Mouse (Mus musculus): Measurements from ENCODE around the gene Tmem41a. TPM values are rescaled to one million over a fixed set of nuclear protein-coding genes. Genes with fewer than 3 reads are reported as not detected.
A peak's percentile ranks its signal among the peaks of the same experiment; 100 is the strongest.
"Not testable (repeated sequence)": the region's sequence is repeated elsewhere in the genome, so short reads cannot be mapped to it uniquely, and the experiment has no call there.

The Tmem41a gene
- polyA plus RNA-seq, 1 experiment from 2014 or later, result 53.6 TPM

DNA sequence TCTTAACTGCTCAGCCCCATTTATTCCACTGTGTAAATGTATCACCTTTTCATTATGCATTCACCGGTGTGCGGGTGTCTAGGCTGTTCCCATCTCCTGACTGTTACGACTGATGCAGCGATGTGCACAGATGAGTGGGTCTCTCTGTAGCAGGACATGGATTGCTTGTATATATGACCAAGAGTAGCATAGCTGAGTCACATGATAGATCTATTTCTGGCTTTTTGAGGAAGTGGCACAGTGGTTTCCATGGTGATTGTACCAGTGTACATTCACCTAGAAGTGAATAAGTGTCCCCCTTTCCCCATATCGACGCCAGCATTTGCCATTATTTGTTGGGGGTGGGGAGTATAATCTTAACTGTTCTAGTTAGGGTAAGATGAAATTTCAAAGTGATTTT is 34.0 kb downstream of the Tmem41a start:
- WGBS, result 86% methylated on average over 6 of the region's 6 CpGs

GRCm38 (mm10) chr16:21908906-21909305 is 38.4 kb downstream of the Tmem41a start:
- H3K4me2 ChIP-seq (ENCODE audit: low read length); ATAC-seq; H3K9ac ChIP-seq (ENCODE audit: low read depth, low read length); H3K27ac ChIP-seq (ENCODE audit: low read depth, low read length); H3K27me3 ChIP-seq (replicated peaks; ENCODE audit: control insufficient read depth, insufficient read depth, low read length); H3K4me3 ChIP-seq (ENCODE audit: low read length); H3K9me3 ChIP-seq (ENCODE audit: control insufficient read depth, low read length); H3K4me1 ChIP-seq (ENCODE audit: control insufficient read depth, insufficient read depth, low read depth, low read length): not testable (repeated sequence)
- 37% methylated on average over 6 of the region's 8 CpGs for WGBS
- peaks cover 18% of the 10 kb centered on the region for H3K36me3 ChIP-seq (ENCODE audit: control insufficient read depth, insufficient read depth, low read length)

More for the DNA sequence above, 34.0 kb downstream of the Tmem41a start:
- ATAC-seq, result no peak
- H3K9me3 ChIP-seq (ENCODE audit: control insufficient read depth, low read length), result no peaks in the 10 kb centered on the region
- peaks cover 19% of the 10 kb centered on the region for H3K36me3 ChIP-seq (ENCODE audit: control insufficient read depth, insufficient read depth, low read length)
- H3K4me2 ChIP-seq (ENCODE audit: low read length), result no peak overlapping the region
- no peak overlapping the region for H3K9ac ChIP-seq (ENCODE audit: low read depth, low read length)
- no peak overlapping the region for H3K27ac ChIP-seq (ENCODE audit: low read depth, low read length)
- H3K27me3 ChIP-seq (replicated peaks; ENCODE audit: control insufficient read depth, insufficient read depth, low read length), result no peaks in the 10 kb centered on the region
- no peak overlapping the region for H3K4me3 ChIP-seq (ENCODE audit: low read length)
- no peaks in the 10 kb centered on the region for H3K4me1 ChIP-seq (ENCODE audit: control insufficient read depth, insufficient read depth, low read depth, low read length)

- Histone ChIP-seq H3K27me3 (replicated peaks; ENCODE audit: control insufficient read depth, insufficient read depth, low read length) (no peaks in the 10 kb centered on the region), H3K36me3 (ENCODE audit: control insufficient read depth, insufficient read depth, low read length) (peaks cover 17% of the 10 kb centered on the region), H3K9ac (ENCODE audit: low read depth, low read length) (no peak overlapping the region), H3K4me1 (ENCODE audit: control insufficient read depth, insufficient read depth, low read depth, low read length) (no peaks in the 10 kb centered on the region), H3K27ac (ENCODE audit: low read depth, low read length) (no peak overlapping the region), H3K9me3 (ENCODE audit: control insufficient read depth, low read length) (no peaks in the 10 kb centered on the region), H3K4me3 (ENCODE audit: low read length) (no peak overlapping the region), H3K4me2 (ENCODE audit: low read length) (no peak overlapping the region)
- 98% methylated on average over 6 of the region's 6 CpGs for WGBS
- no peak for ATAC-seq
Measured at GRCm38 (mm10) chr16:21906902-21907301, 40.5 kb downstream of the Tmem41a start.

DNA sequence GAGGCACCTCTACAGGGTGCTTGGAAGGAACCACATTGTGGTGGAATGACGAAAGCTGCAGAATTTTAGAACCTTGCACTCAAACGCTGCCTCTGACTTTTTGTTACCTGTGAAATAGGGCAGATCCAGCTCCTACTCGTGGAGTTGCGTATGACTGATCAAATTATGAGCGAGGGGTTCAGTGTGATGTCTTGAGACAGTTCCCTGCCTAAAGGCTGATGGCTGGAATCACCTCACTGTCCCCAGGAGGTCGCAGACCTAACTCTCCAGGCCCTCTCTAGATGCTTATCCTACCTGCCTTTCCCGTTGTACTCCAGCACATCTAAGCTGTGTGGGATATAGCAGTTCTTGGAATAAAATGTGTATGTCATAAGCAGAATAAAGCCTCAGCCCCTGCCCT is 41.4 kb downstream of the Tmem41a start:
- no peak overlapping the region for H3K4me2 ChIP-seq (ENCODE audit: low read length)
- no peak for ATAC-seq
- H3K9ac ChIP-seq (ENCODE audit: low read depth, low read length), result no peak overlapping the region
- peaks cover 15% of the 10 kb centered on the region for H3K36me3 ChIP-seq (ENCODE audit: control insufficient read depth, insufficient read depth, low read length)
- no peak overlapping the region for H3K4me3 ChIP-seq (ENCODE audit: low read length)
- no peaks in the 10 kb centered on the region for H3K9me3 ChIP-seq (ENCODE audit: control insufficient read depth, low read length)
- 92% methylated on average over 7 of the region's 7 CpGs for WGBS
- H3K27ac ChIP-seq (ENCODE audit: low read depth, low read length), result no peak overlapping the region
- H3K4me1 ChIP-seq (ENCODE audit: control insufficient read depth, insufficient read depth, low read depth, low read length), result no peaks in the 10 kb centered on the region
- no peaks in the 10 kb centered on the region for H3K27me3 ChIP-seq (replicated peaks; ENCODE audit: control insufficient read depth, insufficient read depth, low read length)

GRCm38 (mm10) chr16:21904636-21905035 is 42.7 kb downstream of the Tmem41a start:
- Histone ChIP-seq H3K27me3 (replicated peaks; ENCODE audit: control insufficient read depth, insufficient read depth, low read length) (no peaks in the 10 kb centered on the region), H3K27ac (ENCODE audit: low read depth, low read length) (no peak overlapping the region), H3K9me3 (ENCODE audit: control insufficient read depth, low read length) (no peaks in the 10 kb centered on the region), H3K4me2 (ENCODE audit: low read length) (no peak overlapping the region), H3K4me3 (ENCODE audit: low read length) (no peak overlapping the region), H3K9ac (ENCODE audit: low read depth, low read length) (no peak overlapping the region), H3K4me1 (ENCODE audit: control insufficient read depth, insufficient read depth, low read depth, low read length) (no peaks in the 10 kb centered on the region), H3K36me3 (ENCODE audit: control insufficient read depth, insufficient read depth, low read length) (peaks cover 14% of the 10 kb centered on the region)
- no peak for ATAC-seq
- 90% methylated on average over 10 of the region's 10 CpGs for WGBS

- Histone ChIP-seq H3K4me1 (ENCODE audit: control insufficient read depth, insufficient read depth, low read depth, low read length) (no peaks in the 10 kb centered on the region), H3K27me3 (replicated peaks; ENCODE audit: control insufficient read depth, insufficient read depth, low read length) (no peaks in the 10 kb centered on the region), H3K4me3 (ENCODE audit: low read length) (no peak overlapping the region), H3K27ac (ENCODE audit: low read depth, low read length) (no peak overlapping the region), H3K36me3 (ENCODE audit: control insufficient read depth, insufficient read depth, low read length) (peaks cover 8% of the 10 kb centered on the region), H3K9ac (ENCODE audit: low read depth, low read length) (no peak overlapping the region), H3K4me2 (ENCODE audit: low read length) (no peak overlapping the region), H3K9me3 (ENCODE audit: control insufficient read depth, low read length) (no peaks in the 10 kb centered on the region)
- no peak for ATAC-seq
- WGBS, result 83% methylated on average over 5 of the region's 5 CpGs
Measured at GRCm38 (mm10) chr16:21901286-21901685, 46.1 kb downstream of the Tmem41a start.

DNA sequence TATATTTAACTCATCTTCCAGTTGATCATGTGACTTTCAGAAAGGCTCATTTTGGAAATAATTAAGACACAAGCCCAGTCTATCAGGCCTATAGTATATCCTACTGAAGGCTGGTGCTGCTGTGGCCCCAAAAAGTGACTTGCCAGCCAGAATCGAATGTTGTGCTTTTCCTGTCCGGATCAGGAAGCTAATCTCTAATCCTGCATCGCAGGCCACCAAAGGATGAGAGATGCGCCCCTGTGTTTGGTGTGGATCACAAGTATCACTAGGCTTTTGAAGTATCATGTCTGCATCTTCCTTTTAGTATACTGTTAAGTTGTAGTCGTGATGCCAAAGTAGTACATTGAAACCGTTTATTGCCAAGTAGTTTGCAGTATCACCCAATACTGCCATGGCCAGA is 53.5 kb downstream of the Tmem41a start:
- Histone ChIP-seq H3K4me3 (ENCODE audit: low read length) (no peak overlapping the region), H3K27ac (ENCODE audit: low read depth, low read length) (no peak overlapping the region), H3K4me2 (ENCODE audit: low read length) (no peak overlapping the region), H3K27me3 (replicated peaks; ENCODE audit: control insufficient read depth, insufficient read depth, low read length) (no peaks in the 10 kb centered on the region), H3K9me3 (ENCODE audit: control insufficient read depth, low read length) (no peaks in the 10 kb centered on the region), H3K4me1 (ENCODE audit: control insufficient read depth, insufficient read depth, low read depth, low read length) (no peaks in the 10 kb centered on the region), H3K36me3 (ENCODE audit: control insufficient read depth, insufficient read depth, low read length) (peaks cover 3% of the 10 kb centered on the region), H3K9ac (ENCODE audit: low read depth, low read length) (no peak overlapping the region)
- 95% methylated on average over 6 of the region's 6 CpGs for WGBS
- ATAC-seq, result no peak

DNA sequence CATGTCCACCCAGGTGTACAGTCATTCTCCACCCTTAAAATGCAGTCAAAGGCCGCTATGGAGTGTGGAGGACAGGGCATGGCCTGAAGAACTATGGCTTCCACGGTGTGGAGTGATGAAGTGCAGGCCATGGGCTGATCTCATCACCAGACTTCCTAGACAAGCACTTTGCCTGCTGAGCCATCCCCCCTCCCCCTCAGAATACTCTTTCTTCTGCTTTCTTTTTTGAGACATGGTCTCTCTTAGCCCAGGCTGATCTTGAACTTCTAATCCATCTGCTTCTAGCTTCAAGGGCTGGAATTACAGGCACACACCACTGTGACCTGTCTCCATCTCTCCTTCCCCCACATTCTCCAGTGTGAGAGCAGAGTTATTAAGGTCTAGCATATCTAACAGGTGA is 59.8 kb downstream of the Tmem41a start:
- peaks cover 3% of the 10 kb centered on the region for H3K36me3 ChIP-seq (ENCODE audit: control insufficient read depth, insufficient read depth, low read length)
- no peak overlapping the region for H3K4me3 ChIP-seq (ENCODE audit: low read length)
- no peak overlapping the region for H3K27ac ChIP-seq (ENCODE audit: low read depth, low read length)
- 86% methylated on average over 2 of the region's 2 CpGs for WGBS
- no peaks in the 10 kb centered on the region for H3K4me1 ChIP-seq (ENCODE audit: control insufficient read depth, insufficient read depth, low read depth, low read length)
- H3K9ac ChIP-seq (ENCODE audit: low read depth, low read length), result no peak overlapping the region
- no peak overlapping the region for H3K4me2 ChIP-seq (ENCODE audit: low read length)
- ATAC-seq, result 0 out of 2 replicates have a peak, but pooled peaks have one; percentile 34
- no peaks in the 10 kb centered on the region for H3K27me3 ChIP-seq (replicated peaks; ENCODE audit: control insufficient read depth, insufficient read depth, low read length)
- H3K9me3 ChIP-seq (ENCODE audit: control insufficient read depth, low read length), result no peaks in the 10 kb centered on the region
